Mouse (Mus musculus) brain, embryonic 14.5 days (tissue): ENCODE results near the gene Scgb2b20.
"Not testable (repeated sequence)": the region's sequence is repeated elsewhere in the genome, so short reads cannot be mapped to it uniquely, and the experiment has no call there.

ENCODE experiments used
- CTCF ChIP-seq: fragments of 200-500 bp; IDR thresholded peaks from 2 replicates; pipeline ENCODE4 v1.5.1; 2012; ENCODE audit warnings: inconsistent platforms, mild to moderate bottlenecking, moderate library complexity, borderline replicate concordance; ENCODE audit not compliant: insufficient read depth, insufficient read length; ENCODE audit errors: extremely low read depth
- POLR2A ChIP-seq: fragments of 200-500 bp; IDR thresholded peaks from 2 replicates; pipeline ENCODE4 v1.6.1; 2012; ENCODE audit warnings: mild to moderate bottlenecking, inconsistent platforms, borderline replicate concordance; ENCODE audit not compliant: poor library complexity, insufficient read depth, insufficient read length, severe bottlenecking; ENCODE audit errors: extremely low read depth

- TF ChIP-seq CTCF, POLR2A: not testable (repeated sequence)
These were observed at the start of gene Scgb2b20 for GRCm38 (mm10) chr7:33366222-33366621.
